Mouse (Mus musculus) CH12.LX (cell line): ENCODE measurements around the gene Lrguk. TPM values are rescaled to one million over a fixed set of nuclear protein-coding genes. Genes with fewer than 3 reads are reported as not detected.

Experiments
- DNase-seq: peaks from one replicate; pipeline ENCODE4 v3.0.0-alpha.2; 2013; ENCODE audit errors: extremely low read depth
- H3K27ac ChIP-seq: 2 replicates; pipeline ENCODE4 v1.5.1; 2012; ENCODE audit warnings: low read depth, mild to moderate bottlenecking, control low read depth, moderate library complexity; ENCODE audit not compliant: insufficient read depth
- H3K27me3 ChIP-seq: replicated peaks from 2 replicates; pipeline ENCODE3; 2012; ENCODE audit warnings: inconsistent platforms
- H3K36me3 ChIP-seq, 2 experiments: replicated peaks in 1 of 2; 2 replicates each; pipeline versions ENCODE3 to v1.6.1; 2012; ENCODE audit warnings: inconsistent platforms in 1 of 2, low read length in 1 of 2, mild to moderate bottlenecking in 1 of 2, mixed read lengths in 1 of 2, moderate library complexity in 1 of 2; ENCODE audit not compliant: control insufficient read depth in 1 of 2, insufficient read depth in 1 of 2
- H3K4me1 ChIP-seq, 2 experiments: 2 replicates each; pipeline ENCODE4 v1.6.1; 2012; ENCODE audit warnings: inconsistent platforms in 1 of 2, moderate library complexity in 1 of 2; ENCODE audit not compliant: insufficient read depth in 2 of 2, control insufficient read depth in 1 of 2
- H3K4me2 ChIP-seq: 2 replicates; pipeline ENCODE4 v1.6.1; 2012; ENCODE audit warnings: low read depth, mild to moderate bottlenecking, control low read depth; ENCODE audit not compliant: poor library complexity, insufficient read depth, severe bottlenecking
- H3K4me3 ChIP-seq, 3 experiments: fragments of 150-350 bp in 1 of 3; sonication (generic) in 1 of 3; replicated peaks in 1 of 3; 2 replicates each; pipeline versions ENCODE3 to v1.5.1; 2011 to 2012; ENCODE audit warnings: low read depth in 2 of 3, low read length in 2 of 3, mild to moderate bottlenecking in 2 of 3, moderate library complexity in 2 of 3, control low read depth in 1 of 3, improper control_type of control experiment in 1 of 3, inconsistent platforms in 1 of 3, mixed read lengths in 1 of 3; ENCODE audit not compliant: poor library complexity in 1 of 3
- H3K79me2 ChIP-seq: replicated peaks from 2 replicates; pipeline ENCODE4 v1.6.1; 2012; ENCODE audit warnings: mild to moderate bottlenecking, moderate library complexity; ENCODE audit not compliant: control insufficient read depth, poor library complexity, insufficient read depth, severe bottlenecking; ENCODE audit errors: extremely low read depth
- H3K9ac ChIP-seq: 2 replicates; pipeline ENCODE4 v1.6.1; 2012; ENCODE audit warnings: low read depth, mild to moderate bottlenecking, control low read depth, moderate library complexity; ENCODE audit not compliant: insufficient read depth
- H3K9me3 ChIP-seq: replicated peaks from 2 replicates; pipeline ENCODE3; 2012; ENCODE audit warnings: low read length, inconsistent platforms, mixed read lengths
- BHLHE40 ChIP-seq: IDR thresholded peaks from 2 replicates; pipeline ENCODE4 v1.6.1; 2011; ENCODE audit warnings: mild to moderate bottlenecking, low read depth, low read length, improper control_type of control experiment
- CHD1 ChIP-seq: IDR thresholded peaks from 2 replicates; pipeline ENCODE4 v1.6.1; 2012; ENCODE audit warnings: low read depth, low read length, improper control_type of control experiment, inconsistent platforms
- CTCF ChIP-seq, 2 experiments: IDR thresholded peaks in 1 of 2; conservative IDR thresholded peaks in 1 of 2; 2 replicates each; pipeline ENCODE4 v1.5.1; 2011 to 2012; ENCODE audit warnings: low read depth in 2 of 2, low read length in 2 of 2, improper control_type of control experiment in 1 of 2, inconsistent platforms in 1 of 2, mild to moderate bottlenecking in 1 of 2, moderate library complexity in 1 of 2
- E2F4 ChIP-seq: IDR thresholded peaks from 2 replicates; pipeline ENCODE4 v1.6.1; 2011; ENCODE audit warnings: low read depth, low read length, improper control_type of control experiment; ENCODE audit not compliant: insufficient replicate concordance
- ELF1 ChIP-seq: IDR thresholded peaks from 2 replicates; pipeline ENCODE4 v1.6.1; 2014; ENCODE audit warnings: low read depth, mild to moderate bottlenecking, inconsistent platforms, low read length, improper control_type of control experiment
- GABPA ChIP-seq: IDR thresholded peaks from 2 replicates; pipeline ENCODE4 v1.6.1; 2012; ENCODE audit warnings: low read depth, low read length, improper control_type of control experiment, inconsistent platforms; ENCODE audit not compliant: insufficient replicate concordance
- IRF4 ChIP-seq: IDR thresholded peaks from 2 replicates; pipeline ENCODE4 v1.6.1; 2014; ENCODE audit warnings: low read depth, mild to moderate bottlenecking, inconsistent platforms, low read length, improper control_type of control experiment
- JUN ChIP-seq: IDR thresholded peaks from 2 replicates; pipeline ENCODE4 v1.6.1; 2011; ENCODE audit warnings: low read depth, mild to moderate bottlenecking, low read length, improper control_type of control experiment, moderate library complexity; ENCODE audit not compliant: insufficient read depth
- MAX ChIP-seq: IDR thresholded peaks from 2 replicates; pipeline ENCODE4 v1.6.1; 2011; ENCODE audit warnings: low read length, improper control_type of control experiment
- MXI1 ChIP-seq: IDR thresholded peaks from 2 replicates; pipeline ENCODE4 v1.6.1; 2011; ENCODE audit warnings: mild to moderate bottlenecking, low read depth, low read length, improper control_type of control experiment
- MYC ChIP-seq: IDR thresholded peaks from 2 replicates; pipeline ENCODE4 v1.6.1; 2011; ENCODE audit warnings: low read depth, mild to moderate bottlenecking, improper control_type of control experiment, low read length
- SMC3 ChIP-seq: IDR thresholded peaks from 2 replicates; pipeline ENCODE4 v1.6.1; 2011; ENCODE audit warnings: low read depth, low read length, improper control_type of control experiment
- TBP ChIP-seq: conservative IDR thresholded peaks from 2 replicates; pipeline ENCODE4 v1.6.1; 2011; ENCODE audit warnings: low read depth, low read length, improper control_type of control experiment
- UBTF ChIP-seq: IDR thresholded peaks from 2 replicates; pipeline ENCODE4 v1.6.1; 2012; ENCODE audit warnings: low read depth, mild to moderate bottlenecking, inconsistent platforms, low read length, improper control_type of control experiment, moderate library complexity
- USF1 ChIP-seq: IDR thresholded peaks from 2 replicates; pipeline ENCODE4 v1.6.1; 2014; ENCODE audit warnings: low read depth, mild to moderate bottlenecking, inconsistent platforms, low read length, improper control_type of control experiment
- ZC3H11A ChIP-seq: IDR thresholded peaks from 2 replicates; pipeline ENCODE4 v1.6.1; 2012; ENCODE audit warnings: low read depth, mild to moderate bottlenecking, inconsistent platforms, low read length, improper control_type of control experiment
- ZMIZ1 ChIP-seq: IDR thresholded peaks from 2 replicates; pipeline ENCODE4 v1.6.1; 2012; ENCODE audit warnings: low read depth, mild to moderate bottlenecking, inconsistent platforms, low read length, improper control_type of control experiment
- ZNF384 ChIP-seq: IDR thresholded peaks from 2 replicates; pipeline ENCODE4 v1.6.1; 2012; ENCODE audit warnings: low read depth, low read length, improper control_type of control experiment, inconsistent platforms
- dilution Hi-C: fragments of 300-500 bp; cut with MboI; formaldehyde crosslinking; loops from 2 replicates; pipeline ENCODE4 v1.14.3; 2020; ENCODE audit warnings: low sequenced_read_pairs; ENCODE audit not compliant: extremely low pct_unique_long_range_greater_than_20kb, extremely low pct_ligation_motif_present
- in situ Hi-C: fragments of 300-500 bp; cut with MboI; formaldehyde crosslinking; loops from 3 replicates; pipeline ENCODE4 v1.14.3; 2019; ENCODE audit warnings: low sequenced_read_pairs, low pct_ligation_motif_present, low pct_unique_long_range_greater_than_20kb, mixed read lengths
- polyA plus RNA-seq: library from polyadenylated mRNA; unstranded; fragments of >175 nt; gene quantifications from 2 replicates; pipeline ENCODE4 v1.2.1, GENCODE M21; 2012; ENCODE audit warnings: low read depth; ENCODE audit not compliant: insufficient read length
- total RNA-seq, 2 experiments: library from RNA; depleted of rRNA; stranded (reverse); fragments of 300-350 nt in 1 of 2; fragments of >200 nt in 1 of 2; gene quantifications; 2 replicates each; pipeline ENCODE4 v1.2.3; 2012 to 2014

Gene Lrguk
- total and polyA plus RNA-seq, 3 experiments: 0.85 to 1.6 (median 1.1) TPM

DNA sequence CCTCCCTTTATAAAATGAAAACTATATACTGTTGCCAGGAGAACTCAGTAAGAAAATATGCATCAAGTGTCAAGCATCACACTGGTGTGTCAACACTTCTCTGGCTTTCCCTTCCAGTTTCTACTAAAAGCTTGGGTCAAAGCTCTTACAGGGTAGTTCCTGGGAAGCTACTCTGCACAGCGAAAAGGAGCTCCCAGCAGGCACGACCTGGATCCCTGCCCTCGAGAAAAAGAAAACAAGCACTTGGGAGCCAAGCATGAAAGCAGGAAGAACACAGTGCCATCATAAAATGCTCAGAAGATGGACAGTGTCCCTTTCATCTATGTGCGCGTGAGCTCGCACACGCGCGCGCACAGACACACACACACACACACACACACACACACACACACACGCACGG is 144.0 kb downstream of the Lrguk start:
- dilution Hi-C loops: no loop called here
- Histone ChIP-seq H3K9me3 (no peaks in the 10 kb centered on the region), H3K9ac (no peak overlapping the region), H3K27ac (no peak overlapping the region), H3K4me2 (no peak overlapping the region), H3K79me2 (peaks cover 14% of the 10 kb centered on the region), H3K27me3 (no peaks in the 10 kb centered on the region), H3K4me1 (peaks cover 10 to 73% of the 10 kb centered on the region in 2 experiments), H3K36me3 (peaks cover 16 to 44% of the 10 kb centered on the region in 2 experiments), H3K4me3 (no peak overlapping the region)
- no peak for TF ChIP-seq MYC
- TF ChIP-seq MXI1: no peak
- no peak for TF ChIP-seq IRF4
- TF ChIP-seq SMC3: no peak
- TF ChIP-seq E2F4: no peak
- TF ChIP-seq TBP: no peak
- TF ChIP-seq UBTF: no peak
- TF ChIP-seq CTCF (conservative IDR thresholded peaks at IDR 0.05 in 1 of 2, IDR thresholded peaks at IDR 0.05 in 1 of 2; ENCODE audit: low read depth in 2 of 2, low read length in 2 of 2): no peak
- TF ChIP-seq USF1: no peak
- TF ChIP-seq ZC3H11A: no peak
- DNase-seq: no peak
- in situ Hi-C loops: no loop called here

DNA sequence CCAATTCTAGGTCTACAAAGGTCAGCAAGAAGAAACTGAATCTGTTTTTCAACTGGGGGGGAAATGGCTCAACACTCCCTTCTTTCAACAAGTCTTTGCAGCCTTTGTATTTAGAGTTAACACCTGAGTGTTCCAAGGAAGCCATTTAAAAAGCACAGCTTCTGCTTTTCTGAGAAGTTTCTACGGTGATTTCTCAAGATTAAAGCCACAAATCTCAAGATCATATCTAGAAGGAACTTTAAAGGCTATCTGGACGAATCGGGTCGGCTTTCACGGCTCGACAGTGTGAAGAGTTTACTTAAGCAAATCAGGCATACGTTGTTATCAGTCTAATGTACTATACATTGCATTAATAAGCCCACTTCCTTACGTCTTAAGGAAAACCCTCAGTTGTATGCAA is 145.5 kb downstream of the Lrguk start:
- no peak for DNase-seq
- Histone ChIP-seq H3K27ac (no peak overlapping the region), H3K9me3 (no peaks in the 10 kb centered on the region), H3K36me3 (peaks cover 10 to 30% of the 10 kb centered on the region in 2 experiments), H3K27me3 (no peaks in the 10 kb centered on the region), H3K4me3 (no peak overlapping the region), H3K4me1 (peaks cover 11 to 74% of the 10 kb centered on the region in 2 experiments), H3K4me2 (no peak overlapping the region), H3K9ac (no peak overlapping the region), H3K79me2 (peaks cover 14% of the 10 kb centered on the region)
- in situ Hi-C loops (no loop called here), dilution Hi-C loops (no loop called here)
- TF ChIP-seq ZMIZ1: no peak

GRCm38 (mm10) chr6:34176111-34176863 is 147.0 kb downstream of the Lrguk start:
- H3K4me2 ChIP-seq: peak overlapping the region; percentile 95

More at GRCm38 (mm10) chr6:34176111-34176863, 147.0 kb downstream of the Lrguk start:
- in situ Hi-C loops: no loop called here
- Histone ChIP-seq H3K9ac (peak overlapping the region; percentile 86), H3K4me3 (peak overlapping the region; percentile 65 to 94 (median 92)), H3K36me3 (peaks cover 3 to 21% of the 10 kb centered on the region in 2 experiments), H3K9me3 (peaks cover 9% of the 10 kb centered on the region), H3K27me3 (no peaks in the 10 kb centered on the region), H3K27ac (peak overlapping the region; percentile 38; the same call in 1 of the 2 replicates), H3K4me1 (peaks cover 11 to 58% of the 10 kb centered on the region in 2 experiments)
- no peak for DNase-seq
- dilution Hi-C loops: no loop called here
- TF ChIP-seq USF1: peak; percentile 33
- no peak for TF ChIP-seq GABPA
- TF ChIP-seq JUN: no peak
- TF ChIP-seq UBTF: no peak
- no peak for TF ChIP-seq ZNF384
- peak; percentile 92 for TF ChIP-seq BHLHE40
- peak; percentile 75 for TF ChIP-seq MAX
- TF ChIP-seq ELF1: no peak
- 0 out of 2 replicates have a peak, but pooled peaks have one; percentile 64 for TF ChIP-seq CHD1
- TF ChIP-seq, all 38 proteins: peak for 4
- H3K79me2 ChIP-seq: peaks cover 12% of the 10 kb centered on the region
